Mouse (Mus musculus) hindbrain, embryonic 14.5 days (tissue): ENCODE measurements around the gene Cux2. TPM values are rescaled to one million over a fixed set of nuclear protein-coding genes. Genes with fewer than 3 reads are reported as not detected.

Experiments
- ATAC-seq: fragments of 200-750 bp; cut with Nextera tagmentation; 2 replicates; pipeline ENCODE4 v1.8.0; 2017; ENCODE audit warnings: moderate number of reproducible peaks, mild to moderate bottlenecking, moderate TSS enrichment, moderate library complexity; ENCODE audit not compliant: low FRiP score
- DNase-seq: peaks from one replicate; pipeline ENCODE4 v3.0.0-alpha.2; 2015; ENCODE audit warnings: low spot score
- H3K27ac ChIP-seq: fragments of 300-500 bp; sonication (generic); 2 replicates; pipeline ENCODE4 v1.5.1; 2014; ENCODE audit warnings: mild to moderate bottlenecking, moderate library complexity
- H3K27me3 ChIP-seq: fragments of 300-500 bp; sonication (generic); 2 replicates; pipeline ENCODE4 v1.6.1; 2014; ENCODE audit warnings: mild to moderate bottlenecking, low read length, mixed read lengths; ENCODE audit not compliant: control insufficient read depth, insufficient read depth
- H3K36me3 ChIP-seq: fragments of 300-500 bp; sonication (generic); replicated peaks from 2 replicates; pipeline ENCODE4 v1.6.1; 2014; ENCODE audit not compliant: control insufficient read depth, insufficient read depth
- H3K4me1 ChIP-seq: fragments of 300-500 bp; sonication (generic); replicated peaks from 2 replicates; pipeline ENCODE4 v1.6.1; 2014; ENCODE audit warnings: antibody characterized with exemption, low read length, mixed read lengths; ENCODE audit not compliant: control insufficient read depth, insufficient read depth
- H3K4me2 ChIP-seq: fragments of 300-500 bp; sonication (generic); replicated peaks from 2 replicates; pipeline ENCODE4 v1.6.1; 2014; ENCODE audit warnings: mild to moderate bottlenecking, moderate library complexity
- H3K4me3 ChIP-seq: fragments of 300-500 bp; sonication (generic); replicated peaks from 2 replicates; pipeline ENCODE4 v1.5.1; 2014; ENCODE audit warnings: mild to moderate bottlenecking, low read length
- H3K9ac ChIP-seq: fragments of 300-500 bp; sonication (generic); 2 replicates; pipeline ENCODE4 v1.6.1; 2014
- H3K9me3 ChIP-seq: fragments of 300-500 bp; sonication (generic); 2 replicates; pipeline ENCODE4 v1.6.1; 2016; ENCODE audit warnings: low read length; ENCODE audit not compliant: control insufficient read depth
- WGBS: fragments of 180-500 bp; shearing (Covaris S2); extraction: QIAGEN DNeasy Blood & Tissue Kit; methylation state at CpG from one replicate; pipeline ENCODE4 v1.1.7; 2014; 5-methylcytosine and 5-hydroxymethylcytosine counted together
- polyA plus RNA-seq: library from polyadenylated mRNA; unstranded; fragments of >200 nt; fragmentation: Nextera tagmentation; extraction: Ambion mirVana; gene quantifications from 2 replicates; pipeline ENCODE4 v1.2.1, GENCODE M21; 2014

Gene Cux2
- polyA plus RNA-seq, 1 experiment from 2014 or later, result 28.1 TPM

DNA sequence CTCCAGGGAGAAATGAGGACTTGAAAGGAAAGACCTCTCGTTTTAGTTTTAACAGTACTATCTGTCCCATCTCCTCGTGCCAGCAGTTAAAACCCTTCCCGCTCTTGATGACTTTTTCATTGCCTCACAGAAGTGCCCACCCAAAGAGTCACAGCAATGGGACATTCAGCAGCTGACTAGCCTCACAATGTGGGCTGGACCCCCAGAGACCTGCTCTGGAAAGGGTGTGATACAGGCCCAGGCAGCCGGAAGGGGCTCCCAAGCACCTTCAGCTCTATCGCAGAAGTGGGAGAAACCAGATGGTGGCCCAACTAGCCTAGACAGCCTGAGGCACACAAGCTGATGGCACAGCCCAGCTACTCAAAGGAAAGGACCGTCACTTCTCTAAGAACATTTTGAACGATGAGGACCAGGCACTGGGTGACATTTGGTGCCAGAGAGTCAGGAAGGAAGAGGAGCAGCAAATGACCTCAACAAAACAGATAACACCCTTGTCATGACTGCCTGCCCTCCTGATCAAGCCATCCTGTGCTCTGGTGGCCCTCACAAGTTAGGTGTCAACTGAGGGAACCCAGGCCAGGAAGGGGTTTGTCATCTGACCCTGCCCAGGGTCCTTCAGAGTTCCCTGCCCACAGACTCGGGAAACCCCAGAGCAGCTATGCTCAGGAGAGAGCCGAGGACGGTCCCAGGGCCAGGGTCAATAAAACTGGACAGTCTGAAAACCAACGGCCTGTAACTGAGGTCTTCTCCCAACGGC lies 214.7 kb downstream of the Cux2 start:
- Histone ChIP-seq H3K9me3 (no peaks in the 10 kb centered on the region), H3K4me3 (peak overlapping the region; percentile 58), H3K9ac (peak overlapping the region; percentile 64; the same call in 1 of the 2 replicates), H3K36me3 (no peaks in the 10 kb centered on the region), H3K27ac (no peak overlapping the region), H3K27me3 (peaks cover 37% of the 10 kb centered on the region), H3K4me2 (peak overlapping the region; percentile 78), H3K4me1 (peaks cover 41% of the 10 kb centered on the region)
- DNase-seq (no peak), ATAC-seq (no peak)
- WGBS, result 42% methylated on average over 12 of the region's 12 CpGs

DNA sequence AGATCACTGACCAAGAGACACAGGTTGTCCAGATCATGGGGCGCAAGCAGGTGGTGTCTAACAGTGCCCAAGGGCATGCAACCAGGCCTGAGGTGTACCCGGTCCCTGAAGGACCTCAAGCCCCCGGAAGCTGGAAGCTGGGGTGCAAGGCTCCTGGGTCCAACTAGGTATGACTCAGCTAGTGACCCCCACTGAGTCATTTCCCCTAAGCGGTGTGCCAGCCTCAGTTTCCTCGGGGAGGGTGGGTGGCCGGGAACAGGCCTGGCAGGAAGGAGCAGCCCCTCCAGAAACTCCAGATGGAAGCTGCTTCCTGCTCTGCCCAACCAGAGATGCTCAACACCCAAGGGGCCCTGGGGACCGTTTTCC lies 215.7 kb downstream of the Cux2 start:
- 0 out of 2 replicates have a peak overlapping the region, but pooled peaks have one; percentile 2 for H3K4me3 ChIP-seq
- no peaks in the 10 kb centered on the region for H3K9me3 ChIP-seq
- H3K4me2 ChIP-seq, result peak overlapping the region; percentile 78; the same call in 1 of the 2 replicates
- H3K27ac ChIP-seq, result no peak overlapping the region
- H3K4me1 ChIP-seq, result peaks cover 46% of the 10 kb centered on the region
- H3K36me3 ChIP-seq, result no peaks in the 10 kb centered on the region
- WGBS, result 80% methylated on average over 7 of the region's 7 CpGs
- DNase-seq, result no peak
- peaks cover 35% of the 10 kb centered on the region for H3K27me3 ChIP-seq
- H3K9ac ChIP-seq, result no peak overlapping the region
- ATAC-seq, result no peak

DNA sequence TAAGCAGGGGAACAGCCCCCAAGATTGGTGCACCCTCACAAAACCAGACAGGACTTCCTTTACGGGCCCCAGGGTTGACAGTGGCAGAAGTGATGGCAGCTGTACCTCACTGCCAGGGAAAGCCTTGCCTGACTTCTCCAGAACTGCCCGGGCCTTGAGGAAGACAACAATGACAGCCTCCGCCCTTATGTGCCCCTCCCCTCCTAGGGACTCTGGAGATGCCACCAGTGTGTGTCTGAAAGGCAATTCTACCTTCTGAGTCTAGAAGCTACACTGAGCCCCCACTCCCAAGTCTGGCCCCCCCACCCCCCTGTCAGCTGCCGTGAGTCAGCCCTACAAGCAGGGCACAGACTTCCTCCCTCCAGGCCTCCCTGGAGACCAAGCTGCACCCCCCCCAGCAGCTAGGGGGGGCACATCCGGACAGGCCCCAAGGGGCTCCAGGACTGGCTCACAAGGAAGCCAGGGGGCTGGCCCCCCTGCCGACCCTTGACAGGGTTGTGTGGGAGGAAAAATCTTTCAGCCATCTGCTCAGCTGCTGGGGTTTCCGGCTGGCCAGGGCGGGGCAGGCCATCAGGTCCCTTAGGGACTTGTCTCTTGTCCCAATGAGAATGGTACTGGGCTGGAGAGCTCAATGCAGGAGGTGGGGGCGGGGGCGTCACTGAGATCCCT lies 216.2 kb downstream of the Cux2 start:
- Histone ChIP-seq H3K9me3 (no peaks in the 10 kb centered on the region), H3K9ac (no peak overlapping the region), H3K27me3 (peaks cover 30% of the 10 kb centered on the region), H3K36me3 (no peaks in the 10 kb centered on the region), H3K4me1 (peaks cover 43% of the 10 kb centered on the region), H3K4me3 (no peak overlapping the region), H3K27ac (no peak overlapping the region), H3K4me2 (no peak overlapping the region)
- WGBS, result 46% methylated on average over 10 of the region's 10 CpGs
- ATAC-seq (no peak), DNase-seq (no peak)

DNA sequence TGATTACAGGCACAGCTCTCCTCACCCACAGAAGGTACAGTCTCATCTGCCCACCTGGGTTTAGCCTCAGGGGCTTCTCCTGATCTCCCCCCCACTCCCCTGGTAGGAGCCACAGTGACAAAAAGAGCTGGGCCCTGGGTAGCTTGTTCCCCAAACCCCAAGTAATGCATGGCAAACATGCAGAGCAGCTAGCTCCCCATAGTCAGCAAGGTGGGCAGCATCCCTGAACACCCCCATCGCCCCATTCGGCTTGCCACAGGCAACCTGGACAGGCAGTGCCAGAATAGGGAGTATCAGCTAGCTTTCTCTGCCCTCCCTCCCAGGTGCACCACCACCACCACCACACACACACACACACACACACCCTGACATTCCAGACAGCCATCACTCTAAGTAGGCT lies 216.7 kb downstream of the Cux2 start:
- Histone ChIP-seq H3K4me2 (no peak overlapping the region), H3K27me3 (peaks cover 24% of the 10 kb centered on the region), H3K36me3 (no peaks in the 10 kb centered on the region), H3K4me3 (no peak overlapping the region), H3K9me3 (no peaks in the 10 kb centered on the region), H3K4me1 (peaks cover 42% of the 10 kb centered on the region), H3K27ac (no peak overlapping the region), H3K9ac (no peak overlapping the region)
- DNase-seq (no peak), ATAC-seq (no peak)
- 92% methylated on average over 2 of the region's 2 CpGs for WGBS

DNA sequence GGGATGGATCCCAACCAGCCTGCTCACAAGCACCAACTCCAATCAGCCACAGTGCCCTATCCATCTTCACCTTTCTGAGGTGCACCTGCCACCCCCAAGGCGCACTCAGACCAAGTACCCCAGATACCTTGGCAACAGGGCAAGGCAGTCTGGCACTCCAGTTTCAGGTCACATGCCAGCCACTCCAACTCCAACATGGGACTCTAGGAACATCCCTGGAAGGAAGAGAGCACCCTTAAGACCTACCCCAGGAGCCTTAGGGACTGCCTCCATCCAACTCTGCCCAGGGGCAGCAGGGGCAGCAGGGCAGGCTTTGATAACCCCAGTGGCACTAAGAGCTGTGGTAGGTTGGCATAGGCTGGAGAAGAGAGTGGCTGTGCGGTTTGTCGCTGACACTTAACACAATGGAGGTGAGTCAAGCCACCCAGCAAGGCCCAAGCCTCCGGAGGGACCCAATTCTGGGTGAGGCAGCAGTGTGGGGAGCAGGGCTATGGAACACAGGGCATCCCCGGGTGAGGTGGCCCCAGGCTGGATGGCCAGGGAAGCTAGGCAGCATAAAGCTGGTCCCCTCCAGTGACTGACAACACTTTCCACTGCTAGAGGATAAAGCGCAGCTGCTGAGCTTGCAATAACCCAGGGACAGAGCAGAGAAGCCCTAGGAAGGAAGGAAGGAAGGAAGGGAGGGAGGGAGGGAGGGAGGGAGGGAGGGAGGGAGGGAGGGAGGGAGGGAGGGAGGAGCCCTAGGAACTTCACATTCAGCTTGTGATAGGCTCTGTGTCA lies 217.3 kb downstream of the Cux2 start:
- Histone ChIP-seq H3K27me3 (peaks cover 19% of the 10 kb centered on the region), H3K4me2 (no peak overlapping the region), H3K4me1 (peaks cover 40% of the 10 kb centered on the region), H3K36me3 (no peaks in the 10 kb centered on the region), H3K9me3 (no peaks in the 10 kb centered on the region), H3K4me3 (no peak overlapping the region), H3K27ac (no peak overlapping the region), H3K9ac (no peak overlapping the region)
- 86% methylated on average over 6 of the region's 6 CpGs for WGBS
- DNase-seq (no peak), ATAC-seq (no peak)

DNA sequence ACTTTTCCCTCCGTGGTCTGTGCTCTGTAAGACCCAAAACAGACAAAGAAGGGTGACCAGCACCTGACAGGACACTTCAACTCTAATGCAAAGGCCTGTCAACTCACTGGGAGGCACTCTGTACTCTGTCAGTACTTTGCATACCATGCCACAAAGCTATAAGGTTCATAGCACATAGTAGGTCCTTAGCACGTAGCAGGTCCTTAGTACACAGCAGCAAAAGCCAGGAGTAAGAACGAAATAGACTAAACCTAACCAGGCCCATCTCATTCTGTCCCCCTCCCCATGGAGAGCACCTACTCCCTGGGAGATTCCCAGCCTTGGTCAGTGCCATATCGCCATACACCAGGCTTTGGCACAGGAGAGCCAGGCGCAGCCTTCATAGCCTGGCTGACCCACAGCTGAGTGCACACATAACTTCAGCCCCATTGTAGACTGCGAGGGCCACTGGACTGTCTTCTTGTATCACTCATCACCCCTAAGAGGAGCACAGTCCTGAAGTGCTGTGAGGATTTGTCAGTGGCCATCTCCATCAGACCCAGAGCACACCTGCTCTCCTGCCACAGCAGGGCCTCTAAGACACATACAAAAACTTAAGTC lies 218.8 kb downstream of the Cux2 start:
- H3K27me3 ChIP-seq, result peaks cover 11% of the 10 kb centered on the region
- peaks cover 35% of the 10 kb centered on the region for H3K4me1 ChIP-seq
- H3K4me3 ChIP-seq, result no peak overlapping the region
- no peak overlapping the region for H3K4me2 ChIP-seq
- H3K9ac ChIP-seq, result no peak overlapping the region
- no peaks in the 10 kb centered on the region for H3K9me3 ChIP-seq
- WGBS, result 94% methylated on average over 6 of the region's 6 CpGs
- no peak for DNase-seq
- ATAC-seq, result no peak
- H3K36me3 ChIP-seq, result no peaks in the 10 kb centered on the region; the same call in 1 of the 2 replicates
- no peak overlapping the region for H3K27ac ChIP-seq

DNA sequence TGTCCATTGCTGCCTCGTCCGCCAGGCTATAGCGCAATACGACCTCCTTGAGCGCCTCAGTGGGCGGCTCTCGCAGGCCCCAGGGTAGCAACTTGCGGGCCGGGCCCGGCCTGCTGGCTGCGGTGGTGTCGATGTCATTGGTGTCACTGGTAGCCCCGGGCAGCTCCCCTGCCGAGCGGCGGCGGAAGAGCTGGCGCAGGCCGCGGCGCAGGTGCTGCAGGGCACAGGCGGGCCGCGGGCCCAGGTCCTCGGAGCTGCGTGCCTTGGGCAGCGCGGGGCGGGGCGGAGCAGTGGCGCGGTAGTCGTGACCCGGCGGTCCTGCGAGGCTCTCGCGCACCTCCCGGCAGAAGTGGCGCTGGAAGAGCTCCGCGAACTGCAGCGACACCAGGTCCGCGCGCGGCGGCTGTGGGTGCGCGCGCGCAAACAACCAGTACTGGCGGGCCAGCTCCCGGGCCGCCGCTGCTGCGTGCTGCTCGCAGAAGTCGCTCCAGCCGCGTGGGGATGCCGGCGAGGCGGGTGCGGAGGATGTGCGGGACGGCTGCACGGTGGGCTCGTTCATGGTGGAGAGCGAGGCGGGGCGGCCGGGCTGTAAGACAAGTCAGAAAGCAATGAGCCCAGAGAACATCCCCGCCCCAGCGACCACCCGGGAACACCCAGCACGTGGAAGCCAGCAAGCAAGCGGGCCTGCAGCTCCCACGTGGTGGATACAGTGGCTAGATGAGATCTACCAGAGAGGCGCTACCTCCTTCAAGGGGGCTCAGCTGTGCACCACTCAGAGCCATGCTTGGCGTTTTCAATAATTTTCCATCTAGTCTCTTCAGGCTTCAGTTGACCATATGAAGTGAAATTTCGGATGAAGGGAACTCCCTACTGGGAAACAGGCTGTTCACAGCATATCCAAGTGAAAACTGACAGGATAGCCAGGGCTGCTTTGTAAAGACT lies 221.1 kb downstream of the Cux2 start:
- H3K27ac ChIP-seq, result peak overlapping the region; percentile 22; the same call in 1 of the 2 replicates
- WGBS, result 5% methylated on average over 79 of the region's 82 CpGs
- peak; percentile 38 for ATAC-seq
- DNase-seq, result peak; percentile 68
- peak overlapping the region; percentile 37 for H3K4me3 ChIP-seq
- peaks cover 2% of the 10 kb centered on the region; the same call in 1 of the 2 replicates for H3K36me3 ChIP-seq
- H3K9ac ChIP-seq, result peak overlapping the region; percentile 47
- H3K9me3 ChIP-seq, result no peaks in the 10 kb centered on the region
- H3K4me1 ChIP-seq, result peaks cover 16% of the 10 kb centered on the region
- H3K27me3 ChIP-seq, result peaks cover 3% of the 10 kb centered on the region; the same call in 1 of the 2 replicates
- peak overlapping the region; percentile 66 for H3K4me2 ChIP-seq

DNA sequence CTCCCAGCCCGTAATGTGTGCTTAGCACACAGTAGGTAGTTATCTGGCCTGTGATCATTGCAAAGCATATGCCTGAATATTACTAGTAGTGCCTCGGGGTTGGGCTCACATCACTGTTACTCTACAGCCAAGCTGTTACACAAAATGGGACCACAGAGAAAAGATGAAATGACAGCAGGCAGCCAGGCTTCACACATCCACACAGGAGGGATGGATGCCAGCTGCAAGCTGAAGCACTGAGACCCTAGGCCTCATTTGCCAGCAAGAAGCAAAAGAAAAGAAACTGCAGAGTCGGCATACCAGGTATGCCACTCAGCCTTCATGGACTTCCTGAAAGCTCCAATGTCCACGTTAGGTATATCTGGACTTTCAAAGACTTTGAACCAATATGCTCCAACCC lies 222.0 kb downstream of the Cux2 start:
- H3K9ac ChIP-seq, result peak overlapping the region; percentile 47; the same call in 1 of the 2 replicates
- H3K4me2 ChIP-seq, result peak overlapping the region; percentile 66
- H3K36me3 ChIP-seq, result peaks cover 3% of the 10 kb centered on the region; the same call in 1 of the 2 replicates
- H3K4me1 ChIP-seq, result peaks cover 11% of the 10 kb centered on the region
- no peak for DNase-seq
- WGBS, result 69% methylated on average over 4 of the region's 4 CpGs
- no peak for ATAC-seq
- no peaks in the 10 kb centered on the region for H3K9me3 ChIP-seq
- peaks cover 3% of the 10 kb centered on the region; the same call in 1 of the 2 replicates for H3K27me3 ChIP-seq
- no peak overlapping the region; the same call in 1 of the 2 replicates for H3K27ac ChIP-seq
- peak overlapping the region; percentile 37; the same call in 1 of the 2 replicates for H3K4me3 ChIP-seq
